Mouse (Mus musculus) monocyte, adult 5-6 weeks (primary cell): Measurements from ENCODE around the gene Ceacam2. TPM values are rescaled to one million over a fixed set of nuclear protein-coding genes. Genes with fewer than 3 reads are reported as not detected.
"Not testable (repeated sequence)": the region's sequence is repeated elsewhere in the genome, so short reads cannot be mapped to it uniquely, and the experiment has no call there.

Experiments
- ATAC-seq: fragments of 153-309, 156-312 bp; replicated peaks from 2 replicates; pipeline ENCODE4 v1.8.0; 2017; ENCODE audit warnings: mild to moderate bottlenecking; ENCODE audit not compliant: low TSS enrichment, insufficient number of reproducible peaks, severe bottlenecking, poor library complexity, low FRiP score
- total RNA-seq: library from RNA; stranded (forward); fragments of 200-1000, 200-491, 200-594 nt; gene quantifications from 3 replicates; pipeline ENCODE4 v1.2.3, GENCODE M21; 2017

The Ceacam2 gene
- total RNA-seq, result 0.78 TPM in 1 of 3 replicates, not detected in the others

DNA sequence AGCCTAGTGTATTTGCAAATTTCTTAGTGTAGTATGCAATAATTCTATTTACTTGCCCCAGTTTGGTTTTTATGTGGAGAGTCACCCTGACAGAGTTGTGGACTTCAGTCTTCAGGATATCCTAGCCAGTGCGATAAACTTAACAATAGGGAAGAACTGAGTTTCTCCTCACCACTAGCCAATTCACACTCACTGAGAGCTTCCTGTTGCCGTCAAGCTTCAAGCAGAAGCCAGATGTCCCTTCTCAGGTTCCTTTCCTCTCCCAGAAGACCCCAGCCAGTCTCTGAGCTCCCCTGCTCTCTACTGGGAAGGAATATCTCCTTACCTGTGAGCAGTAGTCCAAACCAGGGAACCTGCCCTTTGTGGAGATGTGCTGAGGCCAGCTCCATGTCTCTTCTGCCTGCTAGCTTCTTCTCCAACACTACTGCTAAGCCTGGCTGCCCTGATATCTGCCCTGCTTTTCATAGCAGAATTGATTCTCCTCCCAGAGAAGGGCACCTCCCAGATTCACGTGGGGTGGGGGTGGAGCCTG is at the start of gene Ceacam2:
Gene Ceacam2 (minus strand): TSS at position 482 of the 532 bp plus-strand sequence.
- ATAC-seq, result 0 out of 2 replicates have a peak, but pooled peaks have one; percentile 35

DNA sequence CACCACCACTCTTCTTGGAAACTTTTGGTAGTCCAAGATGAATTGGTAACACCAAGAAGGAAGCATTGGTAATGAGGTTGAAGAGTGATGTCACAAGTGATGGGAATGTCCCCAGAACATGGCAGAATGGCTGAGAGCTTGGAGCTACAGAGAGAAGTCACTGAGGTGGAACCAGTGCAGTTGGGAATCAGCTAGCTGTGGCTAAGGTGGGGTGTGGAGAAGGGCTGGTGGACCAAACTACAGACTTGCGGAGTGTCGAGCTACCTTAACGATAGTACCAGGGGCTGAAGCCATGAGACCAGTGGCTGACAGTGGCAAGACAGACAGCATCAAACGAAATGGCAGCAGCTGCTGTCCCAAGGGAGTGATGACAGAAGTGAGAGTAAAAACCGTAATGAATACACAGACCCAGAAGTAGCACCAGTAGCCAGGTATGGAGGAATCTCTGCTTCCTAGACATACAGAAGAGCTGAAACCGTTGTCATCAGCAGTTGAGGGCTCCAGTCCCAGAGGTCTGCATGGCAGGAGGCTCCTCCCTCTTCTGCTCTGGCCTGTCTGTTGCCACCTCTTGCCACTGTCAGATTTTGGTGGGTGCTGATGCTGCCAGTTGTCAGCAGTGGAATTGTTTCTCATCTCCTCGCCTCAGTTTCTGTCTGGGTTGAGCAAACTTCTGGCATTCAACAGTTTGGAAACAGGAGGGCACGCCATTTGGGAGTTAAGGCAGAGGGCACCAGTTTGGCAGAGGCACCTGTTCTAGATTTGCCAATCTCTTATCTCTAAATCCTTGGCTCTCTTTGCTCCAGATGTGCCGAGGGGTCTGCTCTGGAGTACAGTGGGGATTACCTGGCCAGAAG is 45.9 kb upstream of the Ceacam2 start:
- no peak for ATAC-seq

DNA sequence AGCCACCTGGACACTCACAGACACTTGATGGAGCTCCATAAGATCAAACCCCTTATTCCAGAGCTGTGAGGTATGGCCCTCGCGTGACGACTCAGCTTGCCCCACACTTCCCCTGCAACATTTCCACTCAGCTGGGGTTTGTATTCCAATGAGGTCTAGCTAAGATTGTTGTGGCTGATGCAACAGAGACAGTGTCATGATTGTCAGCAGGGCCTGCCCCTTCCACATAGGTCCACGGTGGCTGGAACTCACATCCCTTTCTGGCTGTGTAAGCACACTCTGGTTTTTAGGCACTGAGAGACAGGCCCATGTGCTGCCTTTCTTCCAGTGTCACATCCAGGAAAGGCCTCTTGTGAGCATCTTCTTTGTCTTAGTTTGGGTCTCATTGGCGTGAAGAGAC is 45.0 kb upstream of the Ceacam2 start:
- no peak for ATAC-seq

DNA sequence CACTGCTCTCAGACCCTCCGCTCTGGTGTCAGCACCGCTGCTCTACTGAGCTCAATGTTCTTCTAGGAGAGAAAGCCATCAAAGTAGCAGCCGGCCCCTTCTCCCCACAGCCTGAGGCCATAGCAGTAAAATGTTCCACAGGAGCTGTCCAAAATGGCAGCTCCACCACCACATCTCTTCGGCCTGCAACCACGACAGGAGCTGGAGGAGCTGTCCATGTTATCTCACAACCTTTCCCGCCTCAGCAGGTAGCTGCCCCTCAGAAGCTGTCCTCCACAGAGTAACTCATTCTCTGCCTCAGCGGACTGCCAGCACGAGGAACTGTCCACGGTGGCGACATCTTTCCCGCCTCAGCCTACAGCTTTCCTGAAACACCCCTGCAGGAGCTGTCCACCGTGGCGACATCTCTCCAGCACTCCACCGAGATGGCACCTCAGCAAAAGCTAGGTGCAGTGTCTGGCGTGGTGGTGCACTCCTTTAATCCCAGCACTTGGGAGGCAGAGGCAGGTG is 42.7 kb upstream of the Ceacam2 start:
- ATAC-seq, result no peak

DNA sequence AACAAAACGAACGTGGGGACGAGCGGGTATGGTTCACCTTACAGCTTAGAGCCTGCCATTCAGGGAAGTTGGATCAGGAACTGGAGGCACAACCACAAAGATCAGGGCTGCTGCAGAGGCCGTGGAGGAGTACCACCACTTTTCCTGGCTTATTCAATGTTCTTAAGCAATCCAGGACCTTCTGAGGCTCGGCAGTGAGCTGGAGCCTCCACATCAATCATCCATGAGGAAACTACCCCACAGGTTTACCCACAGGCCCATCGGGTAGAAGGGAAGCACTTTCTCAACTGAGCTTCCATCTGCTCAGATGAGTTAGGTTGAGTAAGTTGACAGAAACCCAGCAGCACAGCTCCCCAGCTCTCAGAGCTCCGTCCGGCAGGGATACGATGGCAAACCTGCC is 39.8 kb upstream of the Ceacam2 start:
- ATAC-seq, result no peak

DNA sequence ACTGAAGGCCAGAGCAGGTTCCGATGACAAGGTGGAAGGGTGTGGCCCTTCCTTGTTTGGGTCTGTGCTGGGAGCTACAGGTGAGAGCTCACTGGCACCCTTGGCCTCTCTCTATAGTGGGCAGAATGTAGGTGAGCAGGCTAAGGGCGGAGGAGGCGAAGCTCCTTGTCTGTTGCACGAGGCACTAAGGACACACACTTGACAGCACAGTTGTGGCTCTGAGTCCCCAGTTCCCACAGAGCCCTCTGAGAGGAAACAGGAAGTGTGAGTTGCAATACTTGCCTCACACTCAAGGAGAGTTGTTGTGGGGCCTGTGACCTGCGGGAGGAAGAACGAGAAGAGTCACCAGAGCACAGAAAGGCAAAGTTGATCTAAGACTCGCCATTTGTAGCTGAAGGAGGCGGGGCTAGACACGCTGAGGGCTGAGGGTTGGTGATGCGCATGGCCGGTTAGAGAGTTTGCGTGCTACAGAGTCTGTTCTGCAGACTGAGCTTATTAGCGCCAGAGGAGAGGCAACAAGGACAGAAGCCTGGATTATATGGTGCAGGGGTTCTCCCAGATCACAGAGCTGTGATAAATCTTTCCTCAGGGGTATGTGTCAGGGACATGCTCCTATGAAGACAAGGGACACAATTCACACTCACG is 37.3 kb upstream of the Ceacam2 start:
- ATAC-seq, result peak; percentile 99

DNA sequence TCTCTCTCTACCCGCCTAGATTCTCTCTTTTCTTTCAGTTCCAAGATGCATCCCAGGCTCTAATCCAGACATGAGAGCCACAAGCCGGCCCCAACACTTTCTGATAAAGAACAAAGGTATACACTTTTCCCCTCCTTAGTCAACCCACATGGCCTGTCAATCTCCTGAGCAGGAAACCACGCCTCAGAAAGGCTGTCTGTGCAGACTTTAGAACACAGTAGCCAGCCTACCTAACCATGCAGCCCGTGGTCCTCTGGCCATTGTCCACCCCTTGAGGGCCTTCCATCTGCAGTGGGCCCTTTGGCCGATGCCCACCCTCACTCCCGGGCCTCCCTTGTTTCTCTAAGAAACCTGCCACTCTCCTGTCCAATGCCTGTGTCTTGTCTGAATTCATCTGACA is 36.7 kb upstream of the Ceacam2 start:
- not testable (repeated sequence) for ATAC-seq

DNA sequence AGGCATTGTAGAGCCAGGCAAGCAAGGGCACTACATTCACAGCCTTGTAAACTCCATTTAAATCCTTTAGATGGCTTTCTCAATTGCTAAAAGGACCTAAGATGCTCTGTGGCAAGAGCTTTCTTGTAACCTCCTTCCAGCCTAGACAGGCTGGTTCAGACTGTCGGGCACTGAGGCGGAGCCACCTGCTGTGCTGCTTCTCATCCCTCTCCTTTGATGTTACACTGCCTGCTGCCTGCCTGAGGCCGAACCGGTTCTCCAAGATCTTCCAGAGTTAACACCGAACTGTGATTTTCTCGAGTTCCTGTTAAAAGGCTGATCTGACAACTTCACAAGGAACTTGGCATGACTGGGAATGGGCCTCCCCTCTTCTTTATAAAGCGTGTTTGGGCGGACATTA is 36.2 kb upstream of the Ceacam2 start:
- no peak for ATAC-seq

DNA sequence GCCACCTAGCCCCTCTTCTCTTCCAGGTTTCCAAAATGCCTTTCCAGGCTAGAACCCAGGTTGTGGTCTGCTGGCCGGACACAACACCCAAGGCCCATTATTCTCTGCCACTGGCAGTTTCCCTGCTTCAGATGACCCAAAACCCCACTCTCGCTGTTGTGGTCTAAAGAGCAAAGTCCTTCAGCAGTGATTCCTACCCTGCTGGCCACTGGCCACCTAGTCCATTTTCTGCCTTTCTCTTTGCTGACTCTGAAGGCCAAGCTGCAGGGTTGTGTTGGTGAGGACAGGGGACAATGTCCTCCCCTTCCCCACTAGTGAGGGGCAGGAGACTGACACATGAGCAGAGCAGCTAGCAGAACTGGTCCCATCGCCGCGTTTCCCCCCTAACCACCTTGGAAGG is 35.4 kb upstream of the Ceacam2 start:
- no peak for ATAC-seq

DNA sequence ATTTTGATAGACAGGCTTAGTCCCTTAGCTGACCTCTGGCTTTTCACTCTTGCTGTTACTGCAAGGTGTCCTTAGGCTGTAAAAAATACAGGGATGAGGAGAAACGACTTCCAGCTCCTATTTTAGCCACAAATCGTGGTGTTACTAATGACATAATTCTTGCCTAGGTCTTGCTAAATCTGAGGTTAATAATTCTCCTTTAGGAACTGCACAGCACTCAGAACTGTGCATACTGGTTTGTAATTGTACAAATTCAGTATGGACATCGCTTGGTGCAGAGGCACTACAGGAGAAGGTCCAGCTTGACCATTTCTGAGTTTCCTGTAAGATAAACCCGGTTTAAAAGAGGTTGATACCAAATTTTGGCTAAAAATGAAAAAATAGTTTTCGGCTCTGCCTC is 34.1 kb upstream of the Ceacam2 start:
- not testable (repeated sequence) for ATAC-seq

DNA sequence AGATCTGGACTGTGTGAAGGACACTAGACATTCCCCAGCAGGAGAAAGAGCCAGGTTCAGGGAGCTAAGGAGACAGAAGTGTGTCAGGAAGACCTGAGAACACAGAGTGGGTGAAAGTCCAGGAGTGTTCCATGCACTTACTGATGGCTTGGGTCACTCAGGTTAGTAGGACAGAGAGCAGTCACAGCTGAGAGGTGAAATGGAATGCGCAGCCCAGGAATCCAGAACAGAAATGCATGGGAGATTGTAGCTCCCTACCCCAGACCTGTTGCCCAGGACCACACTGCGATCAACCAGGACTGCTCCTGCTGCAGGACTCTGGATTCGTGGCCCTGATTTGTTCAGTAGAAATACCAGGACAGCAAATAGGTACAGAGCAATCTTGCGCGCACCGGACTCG is 29.1 kb upstream of the Ceacam2 start:
- no peak for ATAC-seq

DNA sequence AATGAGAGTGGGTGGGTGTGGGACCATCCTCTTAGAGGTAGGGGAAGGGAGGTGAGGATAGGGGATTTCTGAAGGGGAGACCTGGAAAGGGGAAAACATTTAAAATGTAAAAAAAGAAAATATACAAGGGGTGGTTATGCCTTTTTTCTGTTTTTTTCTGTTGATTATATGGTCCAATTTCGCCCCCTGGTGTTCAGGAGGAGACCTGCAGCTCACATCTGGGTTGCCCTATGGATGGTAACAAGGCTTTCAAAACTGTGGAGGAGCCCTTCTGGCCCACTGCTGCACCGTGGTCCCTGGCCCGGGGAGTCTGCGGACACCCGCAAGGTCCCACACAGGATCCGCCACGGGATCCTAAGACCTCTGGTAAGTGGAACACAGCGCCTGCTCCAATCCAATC is 1.8 kb upstream of the Ceacam2 start:
- ATAC-seq, result 0 out of 2 replicates have a peak, but pooled peaks have one; percentile 76

DNA sequence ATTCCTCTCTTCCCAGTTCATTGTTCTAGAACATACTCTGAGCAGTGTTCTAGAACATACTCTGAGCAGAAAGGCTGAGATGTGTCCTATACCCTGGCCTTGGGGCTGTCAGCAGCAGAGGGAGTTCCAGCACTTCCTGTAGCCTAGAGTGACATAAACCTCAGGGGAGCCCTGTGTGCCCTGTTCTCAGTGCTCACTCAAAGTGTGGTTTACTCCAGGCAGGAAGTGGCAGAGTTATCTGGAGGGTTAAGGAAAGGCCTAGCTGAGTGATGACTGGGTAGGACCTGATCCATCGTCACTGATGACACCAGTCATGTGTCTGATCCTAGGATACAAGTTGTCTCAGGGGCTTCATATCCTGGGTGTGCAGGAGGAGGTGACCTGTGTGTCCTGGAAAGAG is 297 bp upstream of the Ceacam2 start:
- peak; percentile 73 for ATAC-seq

DNA sequence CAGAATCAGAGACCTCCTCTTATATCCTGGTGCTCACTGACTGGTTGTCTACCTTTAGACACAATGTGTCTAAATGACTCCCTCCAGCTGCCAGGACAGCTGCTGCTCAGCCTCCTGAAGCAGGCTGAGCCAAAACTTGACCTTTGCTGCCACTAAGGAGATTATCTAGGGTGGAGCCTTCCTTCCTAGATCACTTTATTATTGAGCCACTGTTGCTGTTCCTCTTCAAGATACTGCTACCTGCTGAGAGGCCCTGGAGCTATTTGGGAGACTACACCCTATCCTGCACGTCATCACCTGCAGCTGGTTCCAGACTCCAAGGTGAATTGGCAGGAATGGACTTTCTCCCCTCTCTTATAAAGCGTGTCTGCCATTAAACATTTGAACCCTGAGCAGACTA is 8.8 kb downstream of the Ceacam2 start:
- no peak for ATAC-seq

DNA sequence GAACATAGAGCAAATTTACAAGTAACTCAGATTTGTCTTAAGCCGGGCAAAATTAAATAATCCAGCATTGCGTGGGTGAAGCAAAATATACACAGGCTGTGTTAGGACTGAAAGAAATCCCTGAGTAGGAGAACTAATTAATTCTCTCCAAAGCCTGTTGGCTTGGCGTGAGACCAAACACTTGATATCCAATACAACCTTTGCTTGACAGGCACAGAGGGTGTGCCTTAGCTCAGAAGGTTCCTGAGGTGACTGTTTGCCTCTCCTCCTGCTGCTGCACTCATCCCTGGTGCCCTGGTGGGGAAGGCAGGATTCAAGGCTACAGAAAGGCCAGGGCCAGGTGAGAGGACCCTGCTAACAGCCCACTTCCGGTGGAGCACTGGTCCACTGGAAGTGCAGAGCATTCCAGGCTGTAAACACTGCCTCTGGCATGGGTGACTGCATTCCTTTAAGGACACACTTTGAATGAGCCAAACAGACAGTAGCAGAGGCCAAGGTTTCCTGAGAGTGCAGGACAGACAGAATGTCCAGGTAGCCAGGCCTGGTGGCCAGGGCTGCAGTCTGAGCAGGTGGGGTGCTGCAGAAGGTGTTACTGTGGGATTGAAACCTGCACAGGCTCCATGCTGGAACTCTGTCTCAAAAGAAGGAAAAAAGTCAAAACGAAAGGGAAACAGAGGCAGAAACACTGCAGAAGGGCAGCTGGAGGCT is 23.4 kb downstream of the Ceacam2 start:
- ATAC-seq, result not testable (repeated sequence)

DNA sequence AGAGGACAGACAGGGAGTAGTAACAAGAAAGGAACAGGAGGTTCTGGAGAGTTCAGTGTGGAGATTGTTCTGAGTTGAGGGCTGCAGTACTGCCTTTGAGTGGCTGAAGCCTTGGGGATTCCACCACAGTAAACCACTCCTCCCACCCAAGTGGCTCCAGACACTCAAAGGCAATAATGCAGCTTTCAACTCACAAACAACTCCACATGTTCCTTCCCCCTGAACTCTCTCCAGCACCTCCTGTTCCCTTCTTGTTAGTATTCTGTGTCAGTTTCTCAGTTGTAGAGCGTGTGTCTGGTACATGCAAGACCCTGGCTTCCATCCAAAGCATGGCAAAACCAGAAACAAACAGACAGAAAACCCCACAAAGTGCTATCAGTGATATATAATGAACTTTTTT is 24.0 kb downstream of the Ceacam2 start:
- not testable (repeated sequence) for ATAC-seq

DNA sequence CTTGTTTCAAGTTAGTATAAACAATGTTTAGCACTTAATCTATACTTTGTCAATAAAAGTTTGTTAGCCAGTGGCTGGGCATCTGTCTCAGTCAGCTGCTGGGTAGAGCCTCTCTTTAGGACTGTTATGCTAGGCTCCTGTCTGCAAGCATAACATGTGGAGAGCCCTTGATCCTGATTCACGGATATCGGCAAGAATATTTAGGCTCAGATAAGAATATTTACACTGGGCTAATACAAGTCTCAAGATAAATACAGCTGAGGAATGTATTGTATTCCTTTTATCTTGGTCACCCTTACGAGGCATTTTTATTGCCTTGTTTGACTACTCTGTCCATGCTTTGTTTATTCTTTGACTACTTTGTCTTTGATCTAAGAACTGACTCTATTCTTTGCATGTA is 29.7 kb downstream of the Ceacam2 start:
- no peak for ATAC-seq

DNA sequence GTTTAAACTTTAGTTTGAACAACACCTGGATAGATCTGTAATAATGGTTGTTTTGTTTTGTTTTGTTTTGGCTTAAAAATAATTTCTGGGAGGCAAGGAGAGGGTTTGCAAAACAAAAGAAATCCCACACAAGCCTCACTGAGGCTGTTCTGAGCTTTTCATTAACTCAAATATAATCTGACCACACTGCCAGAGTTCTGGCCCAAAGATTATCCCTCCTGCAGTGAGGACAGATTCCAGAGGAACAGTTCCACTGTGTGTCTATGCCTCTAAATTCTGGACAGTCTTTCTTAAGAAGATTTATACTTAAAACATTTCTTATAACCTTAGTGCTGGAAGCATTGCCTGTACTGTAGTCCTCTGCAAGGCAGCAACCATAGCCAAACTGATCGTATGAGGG is 45.0 kb downstream of the Ceacam2 start:
- ATAC-seq, result no peak

DNA sequence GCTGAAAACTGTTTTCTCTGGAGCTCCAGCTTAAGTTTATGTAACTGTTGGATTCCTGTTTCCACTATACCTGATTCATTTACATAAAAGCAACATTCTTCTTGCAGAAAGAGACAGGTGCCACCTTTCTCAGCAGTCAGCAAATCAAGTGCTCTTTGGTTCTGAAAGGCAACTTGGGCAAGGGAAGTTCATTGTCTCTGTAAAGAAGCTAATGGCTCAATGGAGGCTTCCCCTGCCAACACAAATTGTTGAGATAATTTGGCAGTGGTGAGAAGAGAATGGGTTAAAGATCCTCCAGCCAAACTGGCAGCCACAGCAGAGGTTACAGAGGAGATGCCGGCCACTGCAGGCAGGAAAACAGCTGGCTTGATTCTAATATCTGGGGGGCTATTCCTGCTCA is 49.0 kb downstream of the Ceacam2 start:
- ATAC-seq, result not testable (repeated sequence)
